In the genomic region with DNA sequence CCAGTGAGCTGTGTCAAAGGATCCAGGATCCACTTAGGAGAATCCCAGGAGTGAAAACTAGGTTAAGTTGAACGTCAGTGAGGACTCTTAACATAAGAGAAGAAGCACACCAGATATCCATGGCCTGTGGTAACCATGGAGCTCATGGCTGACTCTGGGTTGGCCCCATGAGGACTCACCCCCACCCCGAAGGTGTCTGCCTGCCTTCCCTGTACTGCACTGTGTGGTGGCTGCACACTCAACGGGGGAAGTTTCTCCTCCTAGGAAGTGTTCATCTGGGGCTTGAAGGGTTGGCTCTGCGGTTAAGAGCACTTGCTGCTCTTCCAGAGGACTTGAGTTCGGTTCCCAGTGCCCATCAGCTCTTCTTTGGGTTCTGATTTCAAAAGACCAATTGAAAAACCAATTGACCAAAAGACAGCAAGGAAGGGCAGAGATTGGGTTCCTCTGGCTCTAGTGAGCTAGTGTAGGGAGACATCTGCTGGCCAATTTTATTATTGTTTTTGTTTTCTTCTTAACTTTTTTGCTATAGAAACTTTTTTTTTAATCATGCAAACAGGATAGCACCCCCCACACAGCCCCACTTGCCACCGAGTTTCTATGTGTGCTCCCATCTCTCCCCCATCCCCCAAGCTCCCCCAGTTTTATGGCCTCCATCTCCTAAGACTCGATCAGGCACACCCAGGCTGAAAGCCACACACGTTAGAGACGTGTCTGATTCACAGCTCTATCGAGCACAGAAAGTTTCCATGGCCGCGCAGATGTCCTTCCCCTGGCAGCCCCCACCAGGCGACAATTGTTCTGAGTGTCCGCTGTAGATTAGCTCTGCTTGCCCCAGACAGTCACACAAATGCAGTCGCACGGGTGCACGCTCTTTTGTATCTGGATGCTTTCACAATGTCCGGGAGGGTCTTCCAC, we compare ENCODE assay signal across 9 mouse cellular contexts. TPM values are rescaled to one million over a fixed set of nuclear protein-coding genes. Genes with fewer than 3 reads are reported as not detected.
A peak's percentile ranks its signal among the peaks of the same experiment; 100 is the strongest.
DNase-seq lines count a peak whose midpoint lies in the region; ATAC-seq lines count a peak whose summit lies in the region.
"Had no signal": no experiment of that assay in that cellular context is flagged by ENCODE, and none has a peak within 500 bp of the region (broad histone marks: within the 10 kb centered on the region; RNA-seq: fewer than 3 reads in every experiment).

No protein-coding gene starts in this region.

- H3K4me2 ChIP-seq in midbrain, embryonic 12.5 days (replicated peaks), result peak overlapping the region; percentile 35

- H3K27ac ChIP-seq in midbrain, embryonic 12.5 days (replicated peaks), result no peak overlapping the region

- 42% methylated on average over 18 of the region's 18 CpGs for whole genome bisulfite sequencing in midbrain, embryonic 12.5 days

- no peak overlapping the region for H3K9ac ChIP-seq in midbrain, embryonic 12.5 days (replicated peaks)

- H3K27me3 ChIP-seq in midbrain, embryonic 12.5 days, result peaks cover 81% of the 10 kb centered on the region

- ATAC-seq in midbrain, embryonic 12.5 days (ENCODE audit: low FRiP score, low read depth), result peak; percentile 62

- H3K9me3 ChIP-seq in midbrain, embryonic 12.5 days, result no peaks in the 10 kb centered on the region

- H3K4me3 ChIP-seq in midbrain, embryonic 12.5 days, result no peak overlapping the region

- peaks cover 7% of the 10 kb centered on the region; the same call in 1 of the 2 replicates for H3K4me1 ChIP-seq in midbrain, embryonic 12.5 days

- no peaks in the 10 kb centered on the region for H3K36me3 ChIP-seq in midbrain, embryonic 12.5 days

- peak; percentile 10 for DNase-seq in gastrocnemius, adult 18-20 months (ENCODE audit: low spot score)
- DNase-seq in gastrocnemius, adult 8-10 months (ENCODE audit: low spot score in 2 of 2), result no peak
- DNase-seq in 416B (ENCODE audit: low read depth), result peak; percentile 77
- DNase-seq in c-Kit-positive CD71-negative TER-119-negative erythroid progenitor cells, embryonic 14.5 days (ENCODE audit: low read depth), result peak; percentile 44
- peak; percentile 82 for DNase-seq in induced T-regulatory cell, adult 2 months (ENCODE audit: low read depth)
- DNase-seq in frontal cortex, postnatal 10 days (ENCODE audit: low spot score in 2 of 2), result no peak
- DNase-seq in adrenal gland, adult 8-10 months, result no peak

RNA-seq across cellular contexts. Expression of a gene that starts 20.1 kb away (rescaled TPM):
- under 1 TPM; 0.32 to 0.36 TPM for total RNA-seq in gastrocnemius, adult 18-20 months (2021)
- total RNA-seq in gastrocnemius, adult 8-10 months (2022), result not detected
- 0.40 and 0.68 TPM in 2 replicates for polyA plus RNA-seq in midbrain, embryonic 12.5 days (2016; fragmentation: Nextera tagmentation; extraction: Ambion mirVana)
- 1 to 10 TPM in 1 of 4 experiments, under 1 TPM in 3; 0.70 to 1.1 (median 0.81) TPM for total RNA-seq in adrenal gland, adult 8-10 months (2022)

RNA-seq across cellular contexts. Expression of a gene that starts 35.4 kb away (rescaled TPM):
- not detected for total RNA-seq in gastrocnemius, adult 18-20 months (2021)
- total RNA-seq in gastrocnemius, adult 8-10 months (2022), result not detected
- polyA plus RNA-seq in midbrain, embryonic 12.5 days (2016; fragmentation: Nextera tagmentation; extraction: Ambion mirVana), result 11.0 and 12.4 TPM in 2 replicates
- total RNA-seq in adrenal gland, adult 8-10 months (2022), result not detected
- total RNA-seq: neutrophil, adult 5-6 weeks had no signal

Comparison
In these comparisons a context has a peak if more than half of its experiments do, and no peak if none do; other contexts are left out.
1. DNase-seq: peak in gastrocnemius, adult 18-20 months (single experiment), 416B (single experiment), c-Kit-positive CD71-negative TER-119-negative erythroid progenitor cells, embryonic 14.5 days (single experiment) and induced T-regulatory cell, adult 2 months (single experiment); none in gastrocnemius, adult 8-10 months (0 of 2), frontal cortex, postnatal 10 days (0 of 2) and adrenal gland, adult 8-10 months (single experiment).